Mouse (Mus musculus) thymus, adult 2 months (tissue): ENCODE data around the gene St6gal1. TPM values are rescaled to one million over a fixed set of nuclear protein-coding genes. Genes with fewer than 3 reads are reported as not detected.
A peak's percentile ranks its signal among the peaks of the same experiment; 100 is the strongest.

Source experiments
- DNase-seq: peaks from one replicate; pipeline ENCODE4 v3.0.0; 2021
- H3K27ac ChIP-seq: fragments of 200-500 bp; 2 replicates; pipeline ENCODE4 v1.5.1; 2012; ENCODE audit warnings: low read length, control low read depth; ENCODE audit not compliant: control insufficient read depth, insufficient read depth
- H3K27me3 ChIP-seq: fragments of 200-500 bp; 2 replicates; pipeline ENCODE4 v1.6.1; 2012; ENCODE audit warnings: mild to moderate bottlenecking, low read length, moderate library complexity, mixed read lengths; ENCODE audit not compliant: control insufficient read depth, insufficient read depth
- H3K36me3 ChIP-seq: fragments of 200-500 bp; 2 replicates; pipeline ENCODE4 v1.6.1; 2012; ENCODE audit warnings: mild to moderate bottlenecking, low read length, moderate library complexity; ENCODE audit not compliant: control insufficient read depth, insufficient read depth
- H3K4me1 ChIP-seq: fragments of 200-500 bp; replicated peaks from 2 replicates; pipeline ENCODE4 v1.6.1; 2012; ENCODE audit warnings: low read length; ENCODE audit not compliant: control insufficient read depth, insufficient read depth
- H3K4me3 ChIP-seq: fragments of 200-500 bp; 2 replicates; pipeline ENCODE4 v1.5.1; 2012; ENCODE audit warnings: mild to moderate bottlenecking, low read length, control low read depth, moderate library complexity; ENCODE audit not compliant: control insufficient read depth, insufficient read depth
- CTCF ChIP-seq: fragments of 200-500 bp; IDR thresholded peaks from 2 replicates; pipeline ENCODE4 v1.5.1; 2012; ENCODE audit warnings: mild to moderate bottlenecking, control low read depth, low read length, moderate library complexity, borderline replicate concordance; ENCODE audit not compliant: control insufficient read depth, poor library complexity, insufficient read depth; ENCODE audit errors: extremely low read depth
- POLR2A ChIP-seq: fragments of 200-500 bp; IDR thresholded peaks from 2 replicates; pipeline ENCODE4 v1.6.1; 2012; ENCODE audit warnings: mild to moderate bottlenecking, low read length, control low read depth, moderate library complexity; ENCODE audit not compliant: control insufficient read depth, poor library complexity, insufficient read depth; ENCODE audit errors: extremely low read depth
- WGBS: fragments of 180-500 bp; shearing (Covaris S2); methylation state at CpG from one replicate; pipeline ENCODE4 v1.1.7; 2018; 5-methylcytosine and 5-hydroxymethylcytosine counted together
- polyA plus RNA-seq: library from polyadenylated mRNA; depleted of rRNA; stranded (reverse); fragments of >200 nt; gene quantifications from 2 replicates; pipeline ENCODE4 v1.2.3, GENCODE M21; 2012

The St6gal1 gene
- polyA plus RNA-seq, 1 experiment, result 33.2 TPM

DNA sequence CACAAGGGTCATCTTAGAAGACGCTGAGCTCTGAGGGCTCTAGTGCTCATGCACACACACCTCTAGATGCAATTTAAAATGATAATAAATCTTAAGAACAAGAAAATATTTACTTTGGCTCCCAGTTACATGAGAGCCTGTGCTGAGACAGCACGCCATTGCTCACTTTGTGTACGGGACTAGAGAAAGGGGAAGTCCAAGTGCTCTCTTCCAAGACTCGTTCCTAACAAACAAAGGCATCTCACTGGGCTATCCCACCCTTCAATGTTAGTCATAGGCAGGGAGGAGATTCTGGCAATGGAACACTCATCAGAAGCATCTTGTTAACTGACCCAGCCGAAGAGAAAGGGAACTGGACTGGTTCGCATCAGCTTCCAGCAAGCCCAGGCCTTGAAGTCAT lies 108.1 kb downstream of the St6gal1 start:
- no peak overlapping the region for H3K4me3 ChIP-seq
- no peaks in the 10 kb centered on the region for H3K36me3 ChIP-seq
- TF ChIP-seq CTCF, result no peak
- no peak for TF ChIP-seq POLR2A
- no peak for DNase-seq
- no peak overlapping the region for H3K27ac ChIP-seq
- 86% methylated on average over 6 of the region's 6 CpGs for WGBS
- no peaks in the 10 kb centered on the region for H3K27me3 ChIP-seq
- H3K4me1 ChIP-seq, result peaks cover 6% of the 10 kb centered on the region

DNA sequence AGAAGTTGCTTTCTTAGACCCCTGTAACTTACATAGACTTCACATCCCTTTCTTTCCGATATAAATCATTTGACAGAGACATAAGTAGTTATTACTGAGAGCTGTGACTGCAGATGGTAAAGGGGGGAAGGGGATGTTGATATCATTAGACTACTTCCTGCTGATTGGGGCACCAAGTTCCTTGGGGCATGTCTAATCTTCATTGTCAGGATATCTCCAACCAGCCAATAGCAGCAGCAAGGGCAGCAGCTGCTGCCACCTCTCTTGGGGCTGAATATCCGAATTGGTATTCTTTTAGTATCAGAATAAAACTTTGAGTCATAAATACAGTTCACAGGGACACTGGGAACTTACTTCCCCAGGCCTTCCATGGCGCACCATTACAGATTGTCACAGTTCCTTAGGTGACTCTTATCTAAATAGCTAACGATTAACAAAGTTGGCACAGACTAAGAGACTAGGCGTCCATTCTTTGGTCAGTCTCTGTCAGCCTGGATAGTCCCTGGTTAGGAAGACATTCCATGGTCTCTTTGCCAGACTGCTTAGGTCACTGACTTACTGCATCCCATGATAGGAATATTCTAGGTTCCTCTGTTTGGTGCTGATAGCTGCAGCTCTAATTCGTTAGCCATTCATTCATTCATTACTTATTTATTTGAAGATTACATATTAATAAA lies 109.5 kb downstream of the St6gal1 start:
- WGBS, result 91% methylated on average over 6 of the region's 6 CpGs
- H3K27me3 ChIP-seq, result no peaks in the 10 kb centered on the region
- H3K27ac ChIP-seq, result no peak overlapping the region
- H3K4me1 ChIP-seq, result no peaks in the 10 kb centered on the region
- TF ChIP-seq CTCF (no peak), POLR2A (no peak)
- no peak overlapping the region for H3K4me3 ChIP-seq
- DNase-seq, result no peak
- H3K36me3 ChIP-seq, result no peaks in the 10 kb centered on the region

DNA sequence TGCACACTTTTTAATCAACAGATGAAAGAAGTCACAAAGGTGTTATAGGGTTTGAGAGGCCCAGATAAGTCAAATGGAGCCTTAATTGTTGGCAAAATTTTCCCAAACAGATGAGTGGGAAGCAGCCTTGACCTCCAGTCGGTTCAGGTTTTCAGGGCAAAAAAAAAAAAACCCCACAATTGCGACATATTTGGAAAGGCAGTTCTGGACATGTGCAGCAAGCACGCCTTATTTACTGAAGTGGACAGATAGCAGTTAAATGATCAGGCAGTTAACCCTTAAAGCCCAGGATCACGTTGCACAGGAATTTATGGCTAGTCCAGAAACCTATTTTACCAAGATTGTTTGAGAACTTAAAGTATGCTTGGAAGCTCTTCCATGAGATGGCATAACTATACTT lies 112.8 kb downstream of the St6gal1 start:
- H3K4me3 ChIP-seq, result no peak overlapping the region
- WGBS, result 93% methylated on average over 4 of the region's 4 CpGs

DNA sequence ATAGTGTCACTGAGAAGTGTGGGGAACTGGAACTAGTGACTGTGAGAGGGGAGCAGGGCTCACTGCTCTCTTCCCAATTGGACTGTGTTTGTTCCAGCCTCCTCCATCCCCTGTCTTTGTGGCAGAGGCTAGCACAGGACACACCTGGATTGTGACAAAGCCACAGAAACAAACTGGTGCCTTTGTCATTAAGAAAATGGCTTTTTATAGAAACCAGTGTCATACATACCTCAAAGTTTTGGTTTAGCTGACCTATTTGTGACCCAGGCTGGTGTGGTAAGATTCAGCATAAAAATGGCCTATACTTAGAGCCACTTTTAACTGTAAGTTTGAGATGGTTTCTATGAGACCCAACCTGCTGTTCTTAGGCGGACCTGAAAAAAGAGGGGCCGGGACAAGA lies 116.7 kb downstream of the St6gal1 start:
- DNase-seq, result no peak
- TF ChIP-seq POLR2A (no peak), CTCF (no peak)
- Histone ChIP-seq H3K4me1 (no peaks in the 10 kb centered on the region; the same call in 1 of the 2 replicates), H3K27ac (no peak overlapping the region), H3K27me3 (no peaks in the 10 kb centered on the region), H3K4me3 (no peak overlapping the region), H3K36me3 (0 out of 2 replicates have a peak, but pooled peaks cover 3% of the 10 kb centered on the region)
- WGBS, result 98% methylated on average over 2 of the region's 2 CpGs

More for the DNA sequence above, 112.8 kb downstream of the St6gal1 start:
- Histone ChIP-seq H3K27me3 (no peaks in the 10 kb centered on the region), H3K27ac (no peak overlapping the region), H3K4me1 (no peaks in the 10 kb centered on the region; the same call in 1 of the 2 replicates), H3K36me3 (0 out of 2 replicates have a peak, but pooled peaks cover 3% of the 10 kb centered on the region)
- DNase-seq, result no peak
- TF ChIP-seq POLR2A (no peak), CTCF (no peak)

DNA sequence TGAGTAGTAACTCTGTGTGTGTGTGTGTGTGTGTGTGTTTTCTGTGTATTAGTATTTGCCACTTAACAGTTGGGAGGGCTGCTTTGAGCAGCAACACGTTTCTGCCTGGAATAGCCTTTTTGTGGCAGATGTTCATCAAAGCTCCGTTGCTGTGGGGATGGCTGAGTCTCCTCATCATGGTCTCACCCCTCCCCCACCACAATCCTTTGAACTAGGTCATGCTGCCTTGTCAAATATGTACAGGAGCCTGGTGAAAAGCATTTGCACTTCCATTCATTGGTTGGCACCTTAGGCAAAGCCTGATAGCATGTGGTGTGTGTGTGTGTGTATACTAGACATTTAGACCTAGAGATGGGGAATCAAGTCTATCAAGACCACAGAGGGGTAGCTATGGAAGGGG lies 126.3 kb downstream of the St6gal1 start:
- Histone ChIP-seq H3K4me1 (peaks cover 17% of the 10 kb centered on the region), H3K4me3 (no peak overlapping the region), H3K27me3 (no peaks in the 10 kb centered on the region), H3K27ac (no peak overlapping the region), H3K36me3 (no peaks in the 10 kb centered on the region)
- TF ChIP-seq CTCF (no peak), POLR2A (no peak)
- 0% methylated on average over 2 of the region's 2 CpGs for WGBS
- peak; percentile 83 for DNase-seq

DNA sequence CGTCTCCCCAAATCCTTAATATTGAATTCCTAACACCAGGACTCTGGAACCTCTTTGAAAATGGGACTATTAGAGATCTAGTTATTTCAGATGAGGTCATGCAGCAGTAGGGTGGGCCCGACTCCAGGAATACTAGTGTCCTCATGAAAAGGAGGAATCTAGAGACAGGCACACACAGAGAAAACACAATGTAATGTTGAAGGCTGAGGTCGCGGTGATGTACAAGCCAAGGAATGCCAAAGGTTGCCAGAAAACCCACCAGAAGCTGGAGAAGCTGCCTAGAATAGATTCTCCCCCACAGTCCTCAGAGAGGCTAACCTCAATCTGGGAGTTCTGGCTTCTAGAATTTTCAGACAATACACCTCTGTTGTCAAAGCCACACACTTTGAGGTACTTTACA lies 136.5 kb downstream of the St6gal1 start:
- Histone ChIP-seq H3K27me3 (no peaks in the 10 kb centered on the region), H3K4me3 (no peak overlapping the region), H3K36me3 (peaks cover 7% of the 10 kb centered on the region), H3K4me1 (peaks cover 6% of the 10 kb centered on the region), H3K27ac (no peak overlapping the region)
- WGBS, result 96% methylated on average over 4 of the region's 4 CpGs
- no peak for DNase-seq
- no peak for TF ChIP-seq POLR2A
- no peak for TF ChIP-seq CTCF

DNA sequence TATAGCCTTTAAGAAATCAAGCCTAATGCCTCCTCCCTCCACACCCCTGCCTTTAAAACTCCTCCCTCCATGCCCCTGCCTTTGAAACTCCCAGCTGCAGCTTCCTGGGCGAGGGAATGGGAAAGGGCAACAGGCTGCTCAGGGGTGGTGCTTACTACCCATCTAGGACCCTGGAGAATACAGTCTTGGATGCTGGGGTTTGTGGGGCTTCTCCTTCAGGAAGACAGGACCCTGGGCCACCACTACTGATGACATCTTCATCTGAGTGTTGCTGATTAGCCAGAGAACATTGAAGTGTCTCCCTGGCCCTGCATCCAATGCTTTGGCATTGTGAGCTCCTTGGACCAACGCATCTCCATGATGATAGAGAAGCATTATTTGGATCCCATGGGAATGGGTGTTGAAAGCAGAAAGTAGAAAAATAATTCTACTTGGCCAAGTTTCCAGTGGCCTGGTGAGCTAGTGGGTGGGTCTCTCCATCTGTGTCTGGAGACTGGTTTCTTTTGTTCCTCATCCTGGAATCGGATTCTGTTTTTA lies 137.0 kb downstream of the St6gal1 start:
- TF ChIP-seq CTCF (no peak), POLR2A (no peak)
- WGBS, result 93% methylated on average over 3 of the region's 3 CpGs
- DNase-seq, result no peak

More for the DNA sequence above, 137.0 kb downstream of the St6gal1 start:
- no peaks in the 10 kb centered on the region for H3K27me3 ChIP-seq
- H3K4me3 ChIP-seq, result no peak overlapping the region
- no peak overlapping the region for H3K27ac ChIP-seq
- H3K36me3 ChIP-seq, result peaks cover 7% of the 10 kb centered on the region
- peaks cover 6% of the 10 kb centered on the region for H3K4me1 ChIP-seq
